Mouse (Mus musculus) spleen, adult 2 months (tissue): Measurements from ENCODE around the gene Gne. TPM values are rescaled to one million over a fixed set of nuclear protein-coding genes. Genes with fewer than 3 reads are reported as not detected.
A peak's percentile ranks its signal among the peaks of the same experiment; 100 is the strongest.

Experiments used
- DNase-seq, 2 experiments: peaks; one replicate each; pipeline versions ENCODE4 v3.0.0 to v3.0.0-alpha.2; 2012 to 2021; ENCODE audit warnings: low spot score in 2 of 2, low read depth in 1 of 2
- H3K27ac ChIP-seq: fragments of 200-500 bp; 2 replicates; pipeline ENCODE4 v1.5.1; 2012; ENCODE audit warnings: low read length, inconsistent platforms; ENCODE audit not compliant: insufficient read depth
- H3K27me3 ChIP-seq: fragments of 200-500 bp; 2 replicates; pipeline ENCODE4 v1.6.1; 2012; ENCODE audit warnings: mild to moderate bottlenecking, moderate library complexity, low read length, inconsistent platforms; ENCODE audit not compliant: control insufficient read depth, insufficient read depth
- H3K36me3 ChIP-seq: fragments of 200-500 bp; 2 replicates; pipeline ENCODE4 v1.6.1; 2012; ENCODE audit warnings: mild to moderate bottlenecking, low read length, inconsistent platforms; ENCODE audit not compliant: control insufficient read depth, insufficient read depth
- H3K4me1 ChIP-seq: fragments of 200-500 bp; 2 replicates; pipeline ENCODE4 v1.6.1; 2011; ENCODE audit warnings: inconsistent platforms; ENCODE audit not compliant: control insufficient read depth, insufficient read depth, insufficient read length
- H3K4me3 ChIP-seq: fragments of 200-500 bp; 2 replicates; pipeline ENCODE4 v1.5.1; 2011; ENCODE audit warnings: mild to moderate bottlenecking, inconsistent platforms; ENCODE audit not compliant: insufficient read depth, insufficient read length; ENCODE audit errors: extremely low read depth
- CTCF ChIP-seq: fragments of 200-500 bp; IDR thresholded peaks from 2 replicates; pipeline ENCODE4 v1.5.1; 2011; ENCODE audit warnings: mild to moderate bottlenecking, inconsistent platforms; ENCODE audit not compliant: insufficient read depth, insufficient read length, insufficient replicate concordance; ENCODE audit errors: extremely low read depth
- POLR2A ChIP-seq: fragments of 200-500 bp; IDR thresholded peaks from 2 replicates; pipeline ENCODE4 v1.6.1; 2011; ENCODE audit warnings: low read depth, low read length, inconsistent platforms
- WGBS: fragments of 180-500 bp; shearing (Covaris S2); methylation state at CpG from one replicate; pipeline ENCODE4 v1.1.7; 2018; 5-methylcytosine and 5-hydroxymethylcytosine counted together
- polyA plus RNA-seq: library from polyadenylated mRNA; depleted of rRNA; stranded (reverse); fragments of >200 nt; gene quantifications from 2 replicates; pipeline ENCODE4 v1.2.3, GENCODE M21; 2012; rRNA removed

The Gne gene
- polyA plus RNA-seq = 21.8 and 25.1 TPM in 2 replicates

GRCm38 (mm10) chr4:44083945-44084344, at the start of gene Gne:
Gene Gne, minus strand, starts transcription at chr4:44084177.
- 3% methylated on average over 11 of the region's 11 CpGs for WGBS
- TF ChIP-seq CTCF (no peak), POLR2A (no peak)
- Histone ChIP-seq H3K4me3 (no peak within 1 kb of the TSS; the same call in 1 of the 2 replicates), H3K36me3 (no peaks in the 10 kb centered on the region), H3K4me1 (no peaks in the 10 kb centered on the region; the same call in 1 of the 2 replicates), H3K27ac (no peak within 1 kb of the TSS), H3K27me3 (no peaks in the 10 kb centered on the region)
- DNase-seq = peak in 1 of 2 experiments; percentile 57

GRCm38 (mm10) chr4:44126805-44127204, 42.8 kb upstream of the Gne start:
- TF ChIP-seq POLR2A (no peak), CTCF (no peak)
- Histone ChIP-seq H3K4me1 (no peaks in the 10 kb centered on the region), H3K27ac (no peak overlapping the region), H3K4me3 (no peak overlapping the region), H3K27me3 (no peaks in the 10 kb centered on the region), H3K36me3 (peaks cover 23% of the 10 kb centered on the region)
- DNase-seq = no peak
- WGBS = 41% methylated on average over 12 of the region's 12 CpGs

- Histone ChIP-seq H3K27ac (no peak overlapping the region), H3K4me3 (no peak overlapping the region), H3K27me3 (no peaks in the 10 kb centered on the region), H3K36me3 (no peaks in the 10 kb centered on the region), H3K4me1 (no peaks in the 10 kb centered on the region)
- TF ChIP-seq POLR2A = no peak
- TF ChIP-seq CTCF = no peak
- 47% methylated on average over 9 of the region's 9 CpGs for WGBS
- peak in 1 of 2 experiments; percentile 38 for DNase-seq
Measured at GRCm38 (mm10) chr4:44119410-44120201, 35.6 kb upstream of the Gne start.

- TF ChIP-seq CTCF (no peak), POLR2A (no peak)
- no peak overlapping the region for H3K4me3 ChIP-seq
- H3K27me3 ChIP-seq = no peaks in the 10 kb centered on the region
- peaks cover 10% of the 10 kb centered on the region for H3K4me1 ChIP-seq
- H3K36me3 ChIP-seq = no peaks in the 10 kb centered on the region
- no peak for DNase-seq
- 86% methylated on average over 13 of the region's 13 CpGs for WGBS
- no peak overlapping the region for H3K27ac ChIP-seq
Measured at GRCm38 (mm10) chr4:44115046-44115445, 31.1 kb upstream of the Gne start.

- H3K36me3 ChIP-seq = no peaks in the 10 kb centered on the region
- peak; percentile 12 to 49 for DNase-seq
- peaks cover 10% of the 10 kb centered on the region for H3K4me1 ChIP-seq
- TF ChIP-seq POLR2A (no peak), CTCF (no peak)
- peak overlapping the region; percentile 19; the same call in 1 of the 2 replicates for H3K27ac ChIP-seq
- peak overlapping the region; percentile 5; the same call in 1 of the 2 replicates for H3K4me3 ChIP-seq
- H3K27me3 ChIP-seq = no peaks in the 10 kb centered on the region
- WGBS = 8% methylated on average over 16 of the region's 16 CpGs
Measured at GRCm38 (mm10) chr4:44113393-44114138, 29.6 kb upstream of the Gne start.

GRCm38 (mm10) chr4:44112741-44113140, 28.8 kb upstream of the Gne start:
- Histone ChIP-seq H3K4me3 (no peak overlapping the region), H3K27ac (no peak overlapping the region), H3K4me1 (peaks cover 10% of the 10 kb centered on the region), H3K27me3 (no peaks in the 10 kb centered on the region), H3K36me3 (no peaks in the 10 kb centered on the region)
- no peak for DNase-seq
- TF ChIP-seq POLR2A = no peak
- 55% methylated on average over 4 of the region's 4 CpGs for WGBS

- H3K4me3 ChIP-seq = no peak overlapping the region
- TF ChIP-seq CTCF (no peak), POLR2A (no peak)
- 90% methylated on average over 7 of the region's 7 CpGs for WGBS
- DNase-seq = no peak
- H3K27ac ChIP-seq = no peak overlapping the region
- no peaks in the 10 kb centered on the region for H3K36me3 ChIP-seq
- H3K4me1 ChIP-seq = peaks cover 22% of the 10 kb centered on the region
- no peaks in the 10 kb centered on the region for H3K27me3 ChIP-seq
Measured at GRCm38 (mm10) chr4:44110771-44111170, 26.8 kb upstream of the Gne start.
